22 mouse cellular contexts compared by ENCODE assay signal in genomic region chr9:46554586-46555152, GRCm38 (mm10).
A peak's percentile ranks its signal among the peaks of the same experiment; 100 is the strongest.
DNase-seq lines count a peak whose midpoint lies in the region; ATAC-seq lines count a peak whose summit lies in the region.
"Had no signal": no experiment of that assay in that cellular context is flagged by ENCODE, and none has a peak within 500 bp of the region (broad histone marks: within the 10 kb centered on the region; RNA-seq: fewer than 3 reads in every experiment).

No protein-coding gene starts in this region.

- H3K27ac ChIP-seq in hindbrain, embryonic 14.5 days = peak overlapping the region; percentile 26; the same call in 1 of the 2 replicates
- H3K27ac ChIP-seq in hindbrain, embryonic 16.5 days (ENCODE audit: low read depth, low read length) = no peak overlapping the region
- peak overlapping the region; percentile 58; the same call in 1 of the 2 replicates for H3K27ac ChIP-seq in forebrain, embryonic 14.5 days (ENCODE audit: low read depth, low read length)
- no peak overlapping the region for H3K27ac ChIP-seq in midbrain, embryonic 11.5 days (ENCODE audit: low read depth, low read length)
- 0 out of 2 replicates have a peak overlapping the region, but pooled peaks have one; percentile 9 for H3K27ac ChIP-seq in neural tube, embryonic 15.5 days (replicated peaks)
- H3K27ac ChIP-seq: embryonic facial prominence, embryonic 12.5 days; hindbrain, embryonic 15.5 days; kidney, embryonic 15.5 days; limb, embryonic 15.5 days had no signal

- 46% methylated on average over 6 of the region's 6 CpGs for WGBS in hindbrain, embryonic 14.5 days
- 58% methylated on average over 6 of the region's 6 CpGs for WGBS in hindbrain, embryonic 16.5 days
- 38% methylated on average over 6 of the region's 6 CpGs for WGBS in forebrain, embryonic 14.5 days
- WGBS in midbrain, embryonic 11.5 days = 32% methylated on average over 6 of the region's 6 CpGs
- 63% methylated on average over 6 of the region's 6 CpGs for WGBS in neural tube, embryonic 15.5 days

- no peak overlapping the region for H3K4me2 ChIP-seq in hindbrain, embryonic 14.5 days (replicated peaks)
- H3K4me2 ChIP-seq in hindbrain, embryonic 16.5 days (ENCODE audit: low read length) = no peak overlapping the region
- no peak overlapping the region for H3K4me2 ChIP-seq in forebrain, embryonic 14.5 days (ENCODE audit: low read length)
- H3K4me2 ChIP-seq in midbrain, embryonic 11.5 days = no peak overlapping the region
- H3K4me2 ChIP-seq in neural tube, embryonic 15.5 days = no peak overlapping the region
- H3K4me2 ChIP-seq: embryonic facial prominence, embryonic 12.5 days; heart, embryonic 11.5 days; hindbrain, embryonic 15.5 days; kidney, embryonic 15.5 days; limb, embryonic 15.5 days had no signal

- no peak overlapping the region for H3K4me3 ChIP-seq in hindbrain, embryonic 14.5 days (replicated peaks; ENCODE audit: low read length)
- H3K4me3 ChIP-seq in hindbrain, embryonic 16.5 days (ENCODE audit: low read length) = no peak overlapping the region
- H3K4me3 ChIP-seq in forebrain, embryonic 14.5 days (ENCODE audit: low read depth, low read length) = no peak overlapping the region
- H3K4me3 ChIP-seq in midbrain, embryonic 11.5 days (ENCODE audit: low read depth, low read length) = no peak overlapping the region
- H3K4me3 ChIP-seq in neural tube, embryonic 15.5 days (replicated peaks) = no peak overlapping the region
- H3K4me3 ChIP-seq: embryonic facial prominence, embryonic 12.5 days; erythroblast, embryonic 14.5 days; hindbrain, embryonic 15.5 days; kidney, embryonic 15.5 days; limb, embryonic 15.5 days had no signal

- intact Hi-C loops in left cerebral cortex, postnatal 14 days (cut with DNase I) = no loop called here

- H3K36me3 ChIP-seq in hindbrain, embryonic 14.5 days (replicated peaks; ENCODE audit: control insufficient read depth, insufficient read depth) = no peaks in the 10 kb centered on the region
- no peaks in the 10 kb centered on the region for H3K36me3 ChIP-seq in hindbrain, embryonic 16.5 days (ENCODE audit: control insufficient read depth, insufficient read depth, low read length)
- H3K36me3 ChIP-seq in forebrain, embryonic 14.5 days (ENCODE audit: control insufficient read depth, insufficient read depth, low read length) = no peaks in the 10 kb centered on the region
- H3K36me3 ChIP-seq in midbrain, embryonic 11.5 days (ENCODE audit: control insufficient read depth, insufficient read depth, low read length) = no peaks in the 10 kb centered on the region
- H3K36me3 ChIP-seq in neural tube, embryonic 15.5 days = no peaks in the 10 kb centered on the region
- H3K36me3 ChIP-seq: embryonic facial prominence, embryonic 12.5 days; hindbrain, embryonic 15.5 days; kidney, embryonic 15.5 days; limb, embryonic 15.5 days had no signal

- DNase-seq in hindbrain, embryonic 14.5 days (ENCODE audit: low spot score) = no peak
- peak; percentile 36 for DNase-seq in forebrain, embryonic 14.5 days (ENCODE audit: low spot score)
- peak; percentile 92 for DNase-seq in midbrain, embryonic 11.5 days (ENCODE audit: low spot score, missing footprints)
- DNase-seq in left cerebral cortex, postnatal 14 days (ENCODE audit: low spot score in 2 of 2) = no peak
- DNase-seq in layer of hippocampus, postnatal 25 days (ENCODE audit: extremely low spot score in 1 of 2, low spot score in 1 of 2) = no peak
- DNase-seq: adrenal gland, postnatal 36 days; cerebellum, adult 8-10 months; gastrocnemius, postnatal 36 days; heart, postnatal 10 days; liver, postnatal 0 days; lung, postnatal 14 days; right cerebral cortex, postnatal 4 days; thymus, postnatal 25 days had no signal

- no peaks in the 10 kb centered on the region for H3K9me3 ChIP-seq in hindbrain, embryonic 14.5 days (ENCODE audit: control insufficient read depth, low read length)
- H3K9me3 ChIP-seq in hindbrain, embryonic 16.5 days (ENCODE audit: control insufficient read depth, low read length) = no peaks in the 10 kb centered on the region
- H3K9me3 ChIP-seq in forebrain, embryonic 14.5 days (replicated peaks; ENCODE audit: control insufficient read depth, low read length) = 0 out of 2 replicates have a peak, but pooled peaks cover 5% of the 10 kb centered on the region
- H3K9me3 ChIP-seq in midbrain, embryonic 11.5 days (ENCODE audit: control insufficient read depth, low read length) = peaks cover 7% of the 10 kb centered on the region
- H3K9me3 ChIP-seq in neural tube, embryonic 15.5 days (replicated peaks) = no peaks in the 10 kb centered on the region
- H3K9me3 ChIP-seq: embryonic facial prominence, embryonic 12.5 days; hindbrain, embryonic 15.5 days; kidney, embryonic 15.5 days; limb, embryonic 15.5 days had no signal

- ATAC-seq in hindbrain, embryonic 14.5 days (ENCODE audit: low FRiP score) = no peak
- no peak for ATAC-seq in hindbrain, embryonic 16.5 days
- no peak for ATAC-seq in forebrain, embryonic 14.5 days
- ATAC-seq in midbrain, embryonic 11.5 days (ENCODE audit: low FRiP score) = peak; percentile 82
- no peak for ATAC-seq in neural tube, embryonic 15.5 days (ENCODE audit: low FRiP score)
- ATAC-seq: intestine, postnatal 0 days; liver, postnatal 0 days had no signal

- peaks cover 8% of the 10 kb centered on the region for H3K4me1 ChIP-seq in hindbrain, embryonic 14.5 days (replicated peaks; ENCODE audit: control insufficient read depth, insufficient read depth, low read length)
- H3K4me1 ChIP-seq in hindbrain, embryonic 16.5 days (ENCODE audit: control insufficient read depth, insufficient read depth, low read depth, low read length) = no peaks in the 10 kb centered on the region
- H3K4me1 ChIP-seq in forebrain, embryonic 14.5 days (ENCODE audit: control insufficient read depth, insufficient read depth, low read length) = no peaks in the 10 kb centered on the region
- H3K4me1 ChIP-seq in midbrain, embryonic 11.5 days (ENCODE audit: control insufficient read depth, insufficient read depth, low read length) = peaks cover 12% of the 10 kb centered on the region
- H3K4me1 ChIP-seq in neural tube, embryonic 15.5 days = peaks cover 9% of the 10 kb centered on the region
- H3K4me1 ChIP-seq: embryonic facial prominence, embryonic 12.5 days; kidney, embryonic 15.5 days; limb, embryonic 15.5 days had no signal

- H3K27me3 ChIP-seq in hindbrain, embryonic 14.5 days (ENCODE audit: control insufficient read depth, insufficient read depth, low read length) = no peaks in the 10 kb centered on the region
- H3K27me3 ChIP-seq in hindbrain, embryonic 16.5 days (replicated peaks; ENCODE audit: control insufficient read depth, insufficient read depth, low read length) = no peaks in the 10 kb centered on the region
- H3K27me3 ChIP-seq in forebrain, embryonic 14.5 days (replicated peaks; ENCODE audit: control insufficient read depth, insufficient read depth, low read length) = no peaks in the 10 kb centered on the region
- peaks cover 35% of the 10 kb centered on the region for H3K27me3 ChIP-seq in midbrain, embryonic 11.5 days (ENCODE audit: control insufficient read depth, insufficient read depth, low read length)
- no peaks in the 10 kb centered on the region for H3K27me3 ChIP-seq in neural tube, embryonic 15.5 days (replicated peaks)
- H3K27me3 ChIP-seq: embryonic facial prominence, embryonic 12.5 days; hindbrain, embryonic 15.5 days; kidney, embryonic 15.5 days; limb, embryonic 15.5 days had no signal

- H3K9ac ChIP-seq in hindbrain, embryonic 14.5 days = no peak overlapping the region
- H3K9ac ChIP-seq in hindbrain, embryonic 16.5 days (ENCODE audit: low read depth, low read length) = no peak overlapping the region
- H3K9ac ChIP-seq in forebrain, embryonic 14.5 days (ENCODE audit: low read length) = no peak overlapping the region
- no peak overlapping the region for H3K9ac ChIP-seq in midbrain, embryonic 11.5 days (ENCODE audit: low read length)
- no peak overlapping the region for H3K9ac ChIP-seq in neural tube, embryonic 15.5 days (replicated peaks)
- H3K9ac ChIP-seq: embryonic facial prominence, embryonic 12.5 days; hindbrain, embryonic 15.5 days; kidney, embryonic 15.5 days; limb, embryonic 15.5 days; liver, postnatal 0 days had no signal

Comparison
In these comparisons a context has a peak if more than half of its experiments do, and no peak if none do; other contexts are left out.
1. H3K27ac ChIP-seq: peak in hindbrain, embryonic 14.5 days (single experiment), forebrain, embryonic 14.5 days (single experiment) and neural tube, embryonic 15.5 days (single experiment); none in hindbrain, embryonic 16.5 days (single experiment) and midbrain, embryonic 11.5 days (single experiment).
2. DNase-seq: peak in forebrain, embryonic 14.5 days (single experiment) and midbrain, embryonic 11.5 days (single experiment); none in hindbrain, embryonic 14.5 days (single experiment), left cerebral cortex, postnatal 14 days (0 of 2) and layer of hippocampus, postnatal 25 days (0 of 2).